Mouse (Mus musculus) embryo, embryonic 11 days (tissue): Measurements from ENCODE around the gene Rprd1b.

Experiments
- DNase-seq: peaks from one replicate; pipeline ENCODE4 v3.0.0-alpha.2; 2015

Gene Rprd1b

GRCm38 (mm10) chr2:158178696-158179369 is 150.5 kb downstream of the Rprd1b start:
- peak; percentile 82 for DNase-seq

DNA sequence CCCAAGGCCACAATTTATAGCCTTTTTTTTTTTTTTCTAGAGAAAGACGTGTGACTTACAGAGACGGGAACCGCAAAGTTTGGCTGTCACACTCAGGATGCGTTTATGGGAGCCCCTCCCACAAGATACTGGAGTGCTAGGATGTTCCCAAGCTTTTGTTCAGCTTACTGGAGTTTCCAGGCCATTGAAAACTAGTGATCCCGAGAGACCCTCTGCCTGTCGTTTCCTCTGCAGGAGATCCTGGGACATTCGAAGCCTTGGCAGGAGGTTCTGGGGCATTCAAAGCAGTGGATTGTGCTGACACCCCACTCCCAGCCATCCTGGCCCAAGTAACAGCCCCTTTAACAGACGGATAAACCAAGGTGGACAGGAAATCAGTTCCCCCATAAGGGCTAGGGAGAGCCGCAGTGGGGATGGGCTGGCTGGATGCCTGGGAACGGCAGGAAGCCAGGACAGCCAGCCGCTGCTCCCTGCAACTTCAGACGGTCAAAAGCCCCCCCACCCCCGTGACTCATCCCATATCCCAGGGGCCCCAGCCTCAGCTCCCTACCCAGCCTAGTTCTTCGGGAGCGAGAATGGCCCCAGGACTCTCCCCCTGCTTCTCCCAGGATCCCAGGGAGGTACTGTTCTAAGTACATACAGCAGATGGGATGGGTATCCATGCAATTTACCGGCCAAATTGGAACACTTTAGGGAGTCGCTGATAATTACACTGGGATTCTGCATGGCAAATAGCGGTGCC is 151.2 kb downstream of the Rprd1b start:
- peak; percentile 38 for DNase-seq

DNA sequence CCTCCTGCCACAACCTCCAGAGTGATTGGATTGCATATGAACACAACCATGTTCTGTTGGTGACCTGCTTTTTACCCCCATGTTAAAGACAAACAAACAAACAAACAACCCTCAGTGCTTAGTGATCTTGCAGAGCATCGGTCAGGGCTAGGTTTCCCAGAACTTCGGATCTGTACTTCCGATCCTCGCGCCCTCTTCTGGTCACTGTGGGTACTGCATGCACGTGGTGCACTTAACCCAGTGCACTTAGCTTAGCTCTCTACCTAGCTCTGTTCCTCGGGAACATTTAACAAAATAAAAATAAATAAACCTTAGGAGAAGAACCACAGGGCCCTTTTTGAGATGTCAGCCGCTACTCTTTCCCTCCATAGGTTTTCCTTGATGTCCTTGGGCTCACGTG is 152.5 kb downstream of the Rprd1b start:
- DNase-seq: peak; percentile 71
